Mouse (Mus musculus) lung, embryonic 14.5 days (tissue): ENCODE data around the gene Tnip1. TPM values are rescaled to one million over a fixed set of nuclear protein-coding genes. Genes with fewer than 3 reads are reported as not detected.

Source experiments
- ATAC-seq: fragments of 200-750 bp; cut with Nextera tagmentation; 2 replicates; pipeline ENCODE4 v1.8.0; 2017; ENCODE audit warnings: mild to moderate bottlenecking, moderate TSS enrichment, moderate library complexity; ENCODE audit not compliant: insufficient read depth
- DNase-seq: peaks from one replicate; pipeline ENCODE4 v3.0.0-alpha.2; 2015
- H3K27ac ChIP-seq: fragments of 300-500 bp; sonication (generic); 2 replicates; pipeline ENCODE4 v1.5.1; 2014; ENCODE audit warnings: low read depth, mild to moderate bottlenecking, moderate library complexity
- H3K27me3 ChIP-seq: fragments of 300-500 bp; sonication (generic); 2 replicates; pipeline ENCODE4 v1.6.1; 2014; ENCODE audit warnings: low read length, control low read depth; ENCODE audit not compliant: insufficient read depth
- H3K36me3 ChIP-seq: fragments of 300-500 bp; sonication (generic); 2 replicates; pipeline ENCODE4 v1.6.1; 2014; ENCODE audit warnings: control low read depth; ENCODE audit not compliant: insufficient read depth
- H3K4me1 ChIP-seq: fragments of 300-500 bp; sonication (generic); 2 replicates; pipeline ENCODE4 v1.6.1; 2014; ENCODE audit warnings: antibody characterized with exemption, control low read depth; ENCODE audit not compliant: insufficient read depth
- H3K4me2 ChIP-seq: fragments of 300-500 bp; sonication (generic); 2 replicates; pipeline ENCODE4 v1.6.1; 2014; ENCODE audit warnings: mild to moderate bottlenecking
- H3K4me3 ChIP-seq: fragments of 300-500 bp; sonication (generic); 2 replicates; pipeline ENCODE4 v1.5.1; 2014; ENCODE audit warnings: low read depth, low read length
- H3K9ac ChIP-seq: fragments of 300-500 bp; sonication (generic); 2 replicates; pipeline ENCODE4 v1.6.1; 2014
- H3K9me3 ChIP-seq: fragments of 300-500 bp; sonication (generic); 2 replicates; pipeline ENCODE4 v1.6.1; 2016; ENCODE audit warnings: low read depth, low read length, control low read depth
- CTCF ChIP-seq: IDR thresholded peaks from 2 replicates; pipeline ENCODE4 v1.5.1; 2016; ENCODE audit warnings: antibody characterized with exemption, low read depth
- WGBS: fragments of 180-500 bp; shearing (Covaris S2); extraction: QIAGEN DNeasy Blood & Tissue Kit; methylation state at CpG from one replicate; pipeline ENCODE4 v1.1.7; 2014; 5-methylcytosine and 5-hydroxymethylcytosine counted together
- polyA plus RNA-seq: library from polyadenylated mRNA; unstranded; fragments of >200 nt; fragmentation: Nextera tagmentation; extraction: Ambion mirVana; gene quantifications from 2 replicates; pipeline ENCODE4 v1.2.1, GENCODE M21; 2014

Tnip1 gene
- polyA plus RNA-seq, 1 experiment from 2014 or later: 14.3 TPM

GRCm38 (mm10) chr11:54952651-54953050, 10.1 kb downstream of the Tnip1 start:
- TF ChIP-seq CTCF: no peak
- Histone ChIP-seq H3K4me1 (no peaks in the 10 kb centered on the region), H3K4me3 (no peak overlapping the region), H3K36me3 (no peaks in the 10 kb centered on the region), H3K27ac (no peak overlapping the region), H3K9me3 (no peaks in the 10 kb centered on the region), H3K9ac (no peak overlapping the region), H3K4me2 (no peak overlapping the region), H3K27me3 (no peaks in the 10 kb centered on the region)
- DNase-seq (no peak), ATAC-seq (no peak)
- 52% methylated on average over 6 of the region's 6 CpGs for WGBS

GRCm38 (mm10) chr11:54950684-54951083, 12.0 kb downstream of the Tnip1 start:
- no peak for TF ChIP-seq CTCF
- Histone ChIP-seq H3K4me3 (no peak overlapping the region), H3K9me3 (no peaks in the 10 kb centered on the region), H3K4me1 (no peaks in the 10 kb centered on the region), H3K36me3 (no peaks in the 10 kb centered on the region), H3K9ac (no peak overlapping the region), H3K27me3 (no peaks in the 10 kb centered on the region), H3K27ac (no peak overlapping the region), H3K4me2 (no peak overlapping the region)
- WGBS: 79% methylated on average over 6 of the region's 6 CpGs
- DNase-seq (no peak), ATAC-seq (no peak)

- ATAC-seq (no peak), DNase-seq (no peak)
- no peak overlapping the region for H3K4me2 ChIP-seq
- TF ChIP-seq CTCF: no peak
- no peak overlapping the region for H3K27ac ChIP-seq
- no peaks in the 10 kb centered on the region for H3K27me3 ChIP-seq
- no peak overlapping the region for H3K9ac ChIP-seq
- no peaks in the 10 kb centered on the region for H3K4me1 ChIP-seq
- no peaks in the 10 kb centered on the region for H3K36me3 ChIP-seq
- 44% methylated on average over 1 of the region's 1 CpGs for WGBS
- no peaks in the 10 kb centered on the region for H3K9me3 ChIP-seq
- no peak overlapping the region for H3K4me3 ChIP-seq
Measured at GRCm38 (mm10) chr11:54949717-54950116, 13.0 kb downstream of the Tnip1 start.

GRCm38 (mm10) chr11:54944702-54945101, 18.0 kb downstream of the Tnip1 start:
- 85% methylated on average over 3 of the region's 3 CpGs for WGBS
- no peak for DNase-seq

GRCm38 (mm10) chr11:54940056-54940455, 22.7 kb downstream of the Tnip1 start:
- Histone ChIP-seq H3K27me3 (no peaks in the 10 kb centered on the region), H3K9ac (no peak overlapping the region), H3K4me1 (no peaks in the 10 kb centered on the region), H3K9me3 (no peaks in the 10 kb centered on the region), H3K36me3 (peaks cover 17% of the 10 kb centered on the region), H3K27ac (no peak overlapping the region), H3K4me3 (no peak overlapping the region), H3K4me2 (no peak overlapping the region)
- no peak for DNase-seq
- no peak for ATAC-seq
- TF ChIP-seq CTCF: no peak
- WGBS: 82% methylated on average over 7 of the region's 7 CpGs

More at GRCm38 (mm10) chr11:54944702-54945101, 18.0 kb downstream of the Tnip1 start:
- ATAC-seq: no peak
- H3K9ac ChIP-seq: no peak overlapping the region
- H3K4me1 ChIP-seq: no peaks in the 10 kb centered on the region
- H3K9me3 ChIP-seq: no peaks in the 10 kb centered on the region
- no peaks in the 10 kb centered on the region for H3K36me3 ChIP-seq
- no peak overlapping the region for H3K4me3 ChIP-seq
- no peak overlapping the region for H3K27ac ChIP-seq
- H3K27me3 ChIP-seq: no peaks in the 10 kb centered on the region
- no peak for TF ChIP-seq CTCF
- no peak overlapping the region for H3K4me2 ChIP-seq

- no peaks in the 10 kb centered on the region for H3K4me1 ChIP-seq
- no peak overlapping the region for H3K4me3 ChIP-seq
- no peaks in the 10 kb centered on the region for H3K27me3 ChIP-seq
- no peak overlapping the region for H3K4me2 ChIP-seq
- no peaks in the 10 kb centered on the region for H3K9me3 ChIP-seq
- no peak overlapping the region for H3K9ac ChIP-seq
- H3K27ac ChIP-seq: no peak overlapping the region
- DNase-seq: no peak
- no peak for ATAC-seq
- H3K36me3 ChIP-seq: peaks cover 17% of the 10 kb centered on the region
- WGBS: 83% methylated on average over 8 of the region's 8 CpGs
- TF ChIP-seq CTCF: no peak
Measured at GRCm38 (mm10) chr11:54939501-54939900, 23.2 kb downstream of the Tnip1 start.

- DNase-seq (no peak), ATAC-seq (no peak)
- Histone ChIP-seq H3K27ac (no peak overlapping the region), H3K4me2 (no peak overlapping the region), H3K4me1 (no peaks in the 10 kb centered on the region), H3K9me3 (no peaks in the 10 kb centered on the region), H3K4me3 (no peak overlapping the region), H3K27me3 (no peaks in the 10 kb centered on the region), H3K36me3 (peaks cover 25% of the 10 kb centered on the region), H3K9ac (no peak overlapping the region)
- WGBS: 76% methylated on average over 3 of the region's 3 CpGs
- no peak for TF ChIP-seq CTCF
Measured at GRCm38 (mm10) chr11:54936771-54937140, 26.0 kb downstream of the Tnip1 start.
